Mouse (Mus musculus) intestine, postnatal 0 days (tissue): ENCODE measurements around the gene Erh. TPM values are rescaled to one million over a fixed set of nuclear protein-coding genes. Genes with fewer than 3 reads are reported as not detected.

Source experiments
- ATAC-seq: fragments of 200-750 bp; cut with Nextera tagmentation; 2 replicates; pipeline ENCODE4 v1.8.0; 2017; ENCODE audit warnings: mild to moderate bottlenecking, moderate TSS enrichment, moderate library complexity
- H3K27ac ChIP-seq: fragments of 300-500 bp; sonication (generic); 2 replicates; pipeline ENCODE4 v1.5.1; 2014; ENCODE audit warnings: mild to moderate bottlenecking, low read depth, low read length, moderate library complexity
- H3K27me3 ChIP-seq: fragments of 300-500 bp; sonication (generic); replicated peaks from 2 replicates; pipeline ENCODE4 v1.6.1; 2014; ENCODE audit warnings: low read length, mixed read lengths; ENCODE audit not compliant: control insufficient read depth, insufficient read depth
- H3K36me3 ChIP-seq: fragments of 300-500 bp; sonication (generic); 2 replicates; pipeline ENCODE4 v1.6.1; 2014; ENCODE audit warnings: mild to moderate bottlenecking, moderate library complexity; ENCODE audit not compliant: control insufficient read depth, insufficient read depth
- H3K4me1 ChIP-seq: fragments of 300-500 bp; sonication (generic); replicated peaks from 2 replicates; pipeline ENCODE4 v1.6.1; 2014; ENCODE audit warnings: antibody characterized with exemption, low read length, mixed read lengths; ENCODE audit not compliant: control insufficient read depth, insufficient read depth
- H3K4me2 ChIP-seq: fragments of 300-500 bp; sonication (generic); replicated peaks from 2 replicates; pipeline ENCODE4 v1.6.1; 2014; ENCODE audit warnings: low read depth, mild to moderate bottlenecking, moderate library complexity
- H3K4me3 ChIP-seq: fragments of 300-500 bp; sonication (generic); 2 replicates; pipeline ENCODE4 v1.5.1; 2014; ENCODE audit warnings: low read depth, low read length
- H3K9ac ChIP-seq: fragments of 300-500 bp; sonication (generic); 2 replicates; pipeline ENCODE4 v1.6.1; 2014; ENCODE audit warnings: mild to moderate bottlenecking, low read depth, low read length
- H3K9me3 ChIP-seq: fragments of 300-500 bp; sonication (generic); 2 replicates; pipeline ENCODE4 v1.6.1; 2016; ENCODE audit warnings: mixed run types; ENCODE audit not compliant: control insufficient read depth
- CTCF ChIP-seq: sonication (generic); IDR thresholded peaks from 2 replicates; pipeline ENCODE4 v1.5.1; 2016; ENCODE audit warnings: low read depth, mild to moderate bottlenecking, control low read depth, antibody characterized with exemption, moderate library complexity
- WGBS: fragments of 180-500 bp; shearing (Covaris S2); extraction: QIAGEN DNeasy Blood & Tissue Kit; methylation state at CpG from one replicate; pipeline ENCODE4 v1.1.7; 2014; 5-methylcytosine and 5-hydroxymethylcytosine counted together
- polyA plus RNA-seq: library from polyadenylated mRNA; unstranded; fragments of >200 nt; fragmentation: Nextera tagmentation; extraction: Ambion mirVana; gene quantifications from 2 replicates; pipeline ENCODE4 v1.2.1, GENCODE M21; 2015

Gene Erh
- polyA plus RNA-seq, 1 experiment from 2014 or later, result 112 TPM

DNA sequence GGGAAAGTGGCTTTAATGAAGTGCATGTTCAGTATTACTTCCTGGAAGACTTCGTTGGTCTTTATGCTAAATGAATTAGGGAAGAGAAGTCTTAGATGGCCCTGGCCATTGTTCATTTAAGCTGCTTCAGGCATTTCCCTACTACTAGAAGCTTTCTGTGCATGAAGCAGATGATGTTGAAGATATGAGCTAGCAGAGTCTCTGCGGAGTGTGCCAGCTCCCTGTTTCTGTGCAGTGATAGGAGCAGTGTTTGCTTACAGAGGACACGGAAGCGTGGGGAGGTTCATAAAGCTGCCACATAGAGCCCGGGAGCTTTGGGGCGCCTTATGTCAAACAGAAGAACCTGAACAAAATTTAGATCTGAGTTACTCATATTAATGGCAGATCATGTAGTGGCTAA lies 14.5 kb upstream of the Erh start:
- Histone ChIP-seq H3K4me2 (no peak overlapping the region), H3K4me1 (0 out of 2 replicates have a peak, but pooled peaks cover 4% of the 10 kb centered on the region), H3K4me3 (no peak overlapping the region), H3K27me3 (no peaks in the 10 kb centered on the region), H3K9ac (no peak overlapping the region), H3K9me3 (no peaks in the 10 kb centered on the region), H3K36me3 (peaks cover 9% of the 10 kb centered on the region; the same call in 1 of the 2 replicates), H3K27ac (no peak overlapping the region)
- no peak for TF ChIP-seq CTCF
- no peak for ATAC-seq
- 54% methylated on average over 6 of the region's 6 CpGs for WGBS

- Histone ChIP-seq H3K4me3 (no peak overlapping the region), H3K27ac (peak overlapping the region; percentile 36), H3K9ac (no peak overlapping the region), H3K4me2 (0 out of 2 replicates have a peak overlapping the region, but pooled peaks have one; percentile 14), H3K4me1 (0 out of 2 replicates have a peak, but pooled peaks cover 4% of the 10 kb centered on the region), H3K36me3 (no peaks in the 10 kb centered on the region; the same call in 1 of the 2 replicates), H3K9me3 (no peaks in the 10 kb centered on the region), H3K27me3 (no peaks in the 10 kb centered on the region)
- WGBS, result 44% methylated on average over 3 of the region's 3 CpGs
- ATAC-seq, result 0 out of 2 replicates have a peak, but pooled peaks have one; percentile 34
- TF ChIP-seq CTCF, result no peak
These were observed 10.5 kb upstream of the Erh start for GRCm38 (mm10) chr12:80654659-80655025.

DNA sequence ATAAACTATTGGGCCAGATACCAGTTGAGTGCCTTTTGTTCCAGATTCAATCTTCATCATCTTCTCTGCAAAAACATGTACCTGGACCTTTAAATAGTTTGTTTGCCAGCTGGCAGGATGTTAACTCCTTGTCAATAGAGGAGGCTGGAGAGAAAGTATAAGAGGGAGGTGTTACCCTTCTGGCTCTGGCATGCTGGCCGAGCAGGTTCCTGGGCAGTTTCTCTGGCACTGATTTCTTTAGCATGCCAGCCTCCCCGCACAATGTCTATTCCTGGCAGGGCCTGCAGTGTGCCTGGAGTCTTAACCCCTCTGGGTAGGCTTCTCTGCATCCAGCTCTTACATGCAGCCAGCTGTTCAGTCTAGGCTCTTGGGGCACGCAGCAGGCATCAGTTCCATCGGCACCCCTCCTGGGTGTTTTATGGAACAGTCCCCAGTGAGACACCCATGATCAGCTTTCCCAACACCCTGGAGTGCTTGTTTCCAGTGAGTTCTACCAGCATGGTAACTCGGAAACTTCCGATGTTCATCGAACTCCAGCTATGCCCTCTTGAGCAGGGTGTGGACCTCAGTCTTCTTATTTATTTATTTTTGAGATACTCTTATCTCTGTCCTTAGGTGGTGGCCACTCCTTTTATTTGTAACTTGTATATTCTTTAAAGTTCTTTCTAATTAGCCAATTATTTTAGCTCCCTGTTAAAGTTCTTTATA lies 10.0 kb upstream of the Erh start:
- Histone ChIP-seq H3K4me2 (peak overlapping the region; percentile 37), H3K9me3 (no peaks in the 10 kb centered on the region), H3K36me3 (no peaks in the 10 kb centered on the region; the same call in 1 of the 2 replicates), H3K4me3 (no peak overlapping the region), H3K9ac (no peak overlapping the region), H3K27me3 (no peaks in the 10 kb centered on the region), H3K27ac (peak overlapping the region; percentile 36; the same call in 1 of the 2 replicates), H3K4me1 (0 out of 2 replicates have a peak, but pooled peaks cover 4% of the 10 kb centered on the region)
- TF ChIP-seq CTCF, result no peak
- 36% methylated on average over 7 of the region's 7 CpGs for WGBS
- ATAC-seq, result peak; percentile 40

- H3K4me3 ChIP-seq, result peak overlapping the region; percentile 76; the same call in 1 of the 2 replicates
- no peaks in the 10 kb centered on the region for H3K27me3 ChIP-seq
- 0 out of 2 replicates have a peak overlapping the region, but pooled peaks have one; percentile 87 for H3K9ac ChIP-seq
- H3K4me2 ChIP-seq, result peak overlapping the region; percentile 96; the same call in 1 of the 2 replicates
- 49% methylated on average over 3 of the region's 3 CpGs for WGBS
- H3K36me3 ChIP-seq, result 0 out of 2 replicates have a peak, but pooled peaks cover 4% of the 10 kb centered on the region
- no peaks in the 10 kb centered on the region for H3K9me3 ChIP-seq
- peak; percentile 62 for ATAC-seq
- no peak for TF ChIP-seq CTCF
- H3K27ac ChIP-seq, result peak overlapping the region; percentile 89
- no peaks in the 10 kb centered on the region for H3K4me1 ChIP-seq
These were observed 2.2 kb upstream of the Erh start for GRCm38 (mm10) chr12:80646377-80646776.

DNA sequence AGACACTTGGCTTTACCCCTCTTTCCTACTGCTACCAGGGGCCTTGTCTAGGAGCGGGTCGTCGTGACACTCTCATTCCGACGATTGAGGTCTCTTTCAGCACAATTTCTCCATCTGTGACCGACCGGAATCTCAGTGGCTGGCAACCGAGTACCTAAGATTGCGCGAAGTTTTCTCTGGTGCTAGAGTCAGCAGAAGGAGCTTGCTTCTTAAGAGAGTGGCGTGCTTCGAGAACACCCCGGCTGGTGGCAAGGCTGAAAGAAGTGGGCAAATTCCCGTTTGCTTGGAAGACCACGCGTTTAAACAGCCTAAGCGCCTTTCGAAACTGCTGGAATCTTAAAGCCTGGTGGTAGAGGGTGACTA lies 346 bp upstream of the Erh start:
- H3K9ac ChIP-seq, result peak overlapping the region; percentile 87
- ATAC-seq, result no peak
- no peaks in the 10 kb centered on the region for H3K4me1 ChIP-seq
- H3K27ac ChIP-seq, result peak overlapping the region; percentile 89
- peak; percentile 17; the same call in 1 of the 2 replicates for TF ChIP-seq CTCF
- peaks cover 20% of the 10 kb centered on the region for H3K36me3 ChIP-seq
- H3K27me3 ChIP-seq, result no peaks in the 10 kb centered on the region
- peak overlapping the region; percentile 76 for H3K4me3 ChIP-seq
- H3K4me2 ChIP-seq, result peak overlapping the region; percentile 96
- H3K9me3 ChIP-seq, result no peaks in the 10 kb centered on the region
- WGBS, result 2% methylated on average over 18 of the region's 18 CpGs

- no peaks in the 10 kb centered on the region for H3K4me1 ChIP-seq
- H3K9ac ChIP-seq, result peak overlapping the region; percentile 87
- peak; percentile 82 for TF ChIP-seq CTCF
- peak overlapping the region; percentile 89 for H3K27ac ChIP-seq
- H3K9me3 ChIP-seq, result no peaks in the 10 kb centered on the region
- peak; percentile 8; the same call in 1 of the 2 replicates for ATAC-seq
- H3K27me3 ChIP-seq, result no peaks in the 10 kb centered on the region
- peaks cover 33% of the 10 kb centered on the region for H3K36me3 ChIP-seq
- 2% methylated on average over 44 of the region's 48 CpGs for WGBS
- peak overlapping the region; percentile 76 for H3K4me3 ChIP-seq
- peak overlapping the region; percentile 96 for H3K4me2 ChIP-seq
These were observed 1.1 kb downstream of the Erh start for GRCm38 (mm10) chr12:80642725-80643692.
